Mouse (Mus musculus): ENCODE data around the gene Capzb. TPM values are rescaled to one million over a fixed set of nuclear protein-coding genes. Genes with fewer than 3 reads are reported as not detected.

The Capzb gene
- polyA plus RNA-seq, 1 experiment from 2014 or later, result 330 TPM

DNA sequence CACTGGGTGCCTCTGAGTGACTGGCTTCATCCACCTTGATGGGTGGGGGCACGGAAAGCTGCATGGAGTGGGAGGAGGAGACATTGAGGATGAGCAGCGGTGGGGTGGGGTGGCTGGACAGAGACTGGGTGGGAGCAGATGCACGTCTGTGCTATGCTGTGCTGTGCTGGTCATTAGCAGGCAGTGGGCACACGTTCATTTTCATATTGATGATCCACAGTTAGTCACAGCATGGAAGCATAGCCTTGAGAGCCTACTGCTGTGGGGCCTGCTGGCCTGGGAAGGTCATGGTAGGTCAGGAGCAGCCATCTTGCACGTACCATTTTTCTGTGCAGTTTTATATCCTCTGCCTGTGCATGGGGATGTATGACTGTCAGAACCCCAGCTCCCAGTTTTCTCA is 56.0 kb downstream of the Capzb start:
- no peaks in the 10 kb centered on the region for H3K27me3 ChIP-seq (replicated peaks)
- H3K27ac ChIP-seq, result no peak overlapping the region
- H3K4me3 ChIP-seq, result no peak overlapping the region
- 67% methylated on average over 5 of the region's 5 CpGs for WGBS
- no peak overlapping the region for H3K9ac ChIP-seq
- no peak for ATAC-seq (replicated peaks)
- H3K9me3 ChIP-seq, result no peaks in the 10 kb centered on the region
- H3K36me3 ChIP-seq (replicated peaks), result no peaks in the 10 kb centered on the region
- H3K4me2 ChIP-seq, result no peak overlapping the region
- H3K4me1 ChIP-seq, result peaks cover 47% of the 10 kb centered on the region

DNA sequence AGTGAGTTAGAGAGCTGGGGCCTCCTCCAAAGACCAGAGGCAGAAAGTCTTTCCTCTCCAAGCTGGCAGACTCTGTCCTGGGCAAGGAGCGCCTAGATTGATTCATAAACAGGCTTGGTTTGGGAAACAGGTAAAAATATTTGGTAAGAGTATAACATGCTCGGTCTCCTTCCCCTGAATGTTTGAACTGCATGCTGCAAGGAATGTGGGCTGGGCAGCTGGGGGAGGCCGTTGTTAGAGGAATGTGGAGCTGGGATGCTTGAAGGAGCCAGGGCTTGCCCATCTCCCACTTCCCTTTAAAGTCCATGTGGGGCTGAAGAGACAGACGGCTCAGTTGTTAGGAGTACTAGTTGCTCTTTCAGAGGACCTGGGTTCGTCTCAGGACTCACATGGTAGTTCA is 57.3 kb downstream of the Capzb start:
- peaks cover 47% of the 10 kb centered on the region for H3K4me1 ChIP-seq

DNA sequence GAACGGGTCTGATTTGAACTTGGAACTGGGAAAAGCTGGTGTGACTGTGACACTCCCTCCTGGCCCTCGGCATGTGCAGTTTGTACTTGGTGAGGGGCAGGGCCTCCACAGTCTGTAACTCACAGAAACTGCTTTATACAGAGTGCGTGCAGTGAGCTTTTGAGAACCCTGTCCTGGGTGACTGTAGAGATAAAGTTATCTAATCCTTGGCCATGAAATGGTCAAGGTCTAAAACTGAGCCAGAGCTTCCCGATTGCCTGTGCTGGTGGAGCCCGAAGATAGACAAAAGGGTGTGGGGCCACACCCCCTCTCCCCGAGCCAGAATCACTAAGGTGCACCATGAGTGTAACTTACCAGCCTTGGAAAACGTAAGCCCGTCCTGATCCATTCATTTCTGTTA is 58.2 kb downstream of the Capzb start:
- ATAC-seq (replicated peaks), result no peak
- H3K4me1 ChIP-seq, result peaks cover 42% of the 10 kb centered on the region
- no peak overlapping the region for H3K4me2 ChIP-seq
- H3K27ac ChIP-seq, result no peak overlapping the region
- H3K9ac ChIP-seq, result no peak overlapping the region
- H3K9me3 ChIP-seq, result no peaks in the 10 kb centered on the region
- H3K27me3 ChIP-seq (replicated peaks), result no peaks in the 10 kb centered on the region
- 73% methylated on average over 8 of the region's 8 CpGs for WGBS
- no peak overlapping the region for H3K4me3 ChIP-seq
- no peaks in the 10 kb centered on the region for H3K36me3 ChIP-seq (replicated peaks)

More for the DNA sequence above, 57.3 kb downstream of the Capzb start:
- no peaks in the 10 kb centered on the region for H3K9me3 ChIP-seq
- ATAC-seq (replicated peaks), result no peak
- H3K4me2 ChIP-seq, result no peak overlapping the region
- 78% methylated on average over 5 of the region's 5 CpGs for WGBS
- no peak overlapping the region for H3K4me3 ChIP-seq
- no peaks in the 10 kb centered on the region for H3K36me3 ChIP-seq (replicated peaks)
- H3K27me3 ChIP-seq (replicated peaks), result no peaks in the 10 kb centered on the region
- H3K9ac ChIP-seq, result no peak overlapping the region
- no peak overlapping the region for H3K27ac ChIP-seq

DNA sequence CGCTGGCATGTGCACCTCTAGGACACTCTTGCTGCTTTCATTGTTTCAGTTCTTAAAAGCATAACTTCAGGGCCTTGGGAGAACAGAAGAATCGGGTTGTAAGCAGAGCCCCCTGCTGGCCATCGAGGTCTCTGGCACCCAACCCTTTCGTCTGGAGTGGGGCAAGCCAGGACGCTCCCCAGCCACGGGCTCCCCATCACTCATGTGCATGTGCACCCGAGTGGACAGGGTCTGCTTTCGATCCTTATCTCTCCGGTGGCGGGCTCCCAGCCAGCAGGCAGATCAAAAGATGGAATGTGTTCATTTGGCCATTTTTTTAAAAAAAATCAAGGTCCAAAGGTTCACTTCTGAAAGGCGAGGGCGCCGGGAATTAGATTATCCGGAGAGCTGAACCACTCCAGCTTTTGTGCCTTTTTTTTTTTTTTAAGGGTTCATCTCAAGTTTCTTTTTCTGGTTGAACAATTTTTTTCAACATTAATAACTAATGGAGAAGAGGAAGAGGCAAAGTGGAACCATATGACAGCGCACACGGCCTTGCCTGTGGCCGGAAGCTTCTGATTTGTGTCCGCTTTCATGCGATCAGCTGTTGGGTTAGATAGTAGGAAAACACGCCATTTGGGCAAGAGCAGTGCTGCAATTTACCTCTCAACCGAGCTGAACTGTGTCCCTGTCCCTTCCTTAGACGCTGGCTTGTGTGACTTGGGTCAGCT is 59.5 kb downstream of the Capzb start:
- peaks cover 29% of the 10 kb centered on the region for H3K4me1 ChIP-seq

DNA sequence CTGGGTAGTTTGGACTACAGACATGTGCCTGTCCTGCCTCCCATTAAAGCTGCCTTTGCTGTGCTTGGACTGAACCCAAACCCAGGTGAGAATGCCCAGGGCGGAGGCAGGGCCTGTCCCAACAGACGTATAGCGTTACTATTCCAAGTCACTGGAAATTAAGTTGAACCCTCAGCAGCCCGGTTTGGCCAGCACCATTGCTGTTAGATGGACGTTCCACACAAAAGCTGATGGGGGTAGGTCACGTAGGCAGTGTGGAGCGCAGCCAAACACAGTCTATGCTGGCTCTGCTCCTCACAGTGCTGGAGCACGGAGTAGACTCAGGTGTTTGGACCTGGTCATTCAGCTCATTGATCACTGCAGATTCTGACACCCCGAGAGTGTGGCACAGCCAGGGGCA is 60.5 kb downstream of the Capzb start:
- no peak overlapping the region for H3K9ac ChIP-seq
- no peak overlapping the region for H3K4me2 ChIP-seq
- H3K27ac ChIP-seq, result no peak overlapping the region
- H3K9me3 ChIP-seq, result no peaks in the 10 kb centered on the region
- H3K36me3 ChIP-seq (replicated peaks), result no peaks in the 10 kb centered on the region
- H3K4me3 ChIP-seq, result no peak overlapping the region
- H3K27me3 ChIP-seq (replicated peaks), result no peaks in the 10 kb centered on the region
- H3K4me1 ChIP-seq, result peaks cover 19% of the 10 kb centered on the region
- ATAC-seq (replicated peaks), result no peak
- WGBS, result 92% methylated on average over 9 of the region's 9 CpGs

More for the DNA sequence above, 59.5 kb downstream of the Capzb start:
- 0 out of 2 replicates have a peak, but pooled peaks have one; percentile 42 for ATAC-seq (replicated peaks)
- H3K9me3 ChIP-seq, result no peaks in the 10 kb centered on the region
- WGBS, result 54% methylated on average over 22 of the region's 22 CpGs
- no peaks in the 10 kb centered on the region for H3K27me3 ChIP-seq (replicated peaks)
- no peak overlapping the region for H3K9ac ChIP-seq
- H3K4me2 ChIP-seq, result no peak overlapping the region
- no peak overlapping the region for H3K27ac ChIP-seq
- no peak overlapping the region for H3K4me3 ChIP-seq
- no peaks in the 10 kb centered on the region for H3K36me3 ChIP-seq (replicated peaks)

DNA sequence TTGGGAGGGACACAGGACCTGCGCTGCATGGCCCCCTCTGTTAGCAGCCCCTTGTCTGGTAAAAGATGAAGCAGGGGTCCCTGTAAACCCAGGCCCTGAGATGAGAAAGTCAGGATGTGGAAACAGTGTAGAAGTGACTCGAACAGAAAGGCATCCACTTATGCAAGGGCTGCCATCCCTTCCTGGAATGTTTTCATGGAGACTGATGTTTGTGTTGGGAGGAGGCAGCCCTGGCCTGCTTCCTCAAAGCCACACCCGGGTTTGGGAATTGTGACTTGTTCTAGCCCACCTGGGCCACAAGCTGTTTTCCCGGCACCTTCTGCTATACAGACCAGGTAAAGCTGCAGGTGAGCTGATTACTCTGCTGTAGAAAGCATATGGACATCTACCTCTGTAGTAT is 63.4 kb downstream of the Capzb start:
- no peaks in the 10 kb centered on the region for H3K27me3 ChIP-seq (replicated peaks)
- H3K4me2 ChIP-seq, result no peak overlapping the region
- no peaks in the 10 kb centered on the region for H3K9me3 ChIP-seq
- 0 out of 2 replicates have a peak, but pooled peaks cover 5% of the 10 kb centered on the region for H3K36me3 ChIP-seq (replicated peaks)
- H3K4me1 ChIP-seq, result peaks cover 7% of the 10 kb centered on the region
- no peak overlapping the region for H3K9ac ChIP-seq
- no peak overlapping the region for H3K4me3 ChIP-seq
- H3K27ac ChIP-seq, result no peak overlapping the region
- 91% methylated on average over 4 of the region's 4 CpGs for WGBS
- no peak for ATAC-seq (replicated peaks)

DNA sequence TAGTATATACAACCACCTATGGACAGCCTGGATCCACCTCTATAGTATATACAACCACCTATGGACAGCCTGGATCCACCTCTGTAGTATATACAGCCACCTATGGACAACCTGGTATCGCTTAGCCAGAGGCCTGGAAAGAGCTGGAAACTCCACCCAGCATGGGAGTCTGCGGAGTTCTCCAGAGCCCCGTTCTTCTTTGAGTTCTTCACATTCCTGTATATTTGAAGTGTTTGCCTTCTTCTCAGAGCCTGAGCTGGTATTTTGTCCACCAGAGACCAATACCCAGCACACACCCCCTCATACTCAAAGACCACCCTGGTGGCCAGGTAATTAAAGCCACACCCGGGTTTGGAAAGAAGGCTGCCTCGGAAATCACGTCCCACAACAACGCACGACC is 64.0 kb downstream of the Capzb start:
- H3K4me3 ChIP-seq, result no peak overlapping the region
- H3K4me1 ChIP-seq, result peaks cover 2% of the 10 kb centered on the region
- H3K9ac ChIP-seq, result no peak overlapping the region
- H3K36me3 ChIP-seq (replicated peaks), result 0 out of 2 replicates have a peak, but pooled peaks cover 5% of the 10 kb centered on the region
- no peak overlapping the region for H3K27ac ChIP-seq
- no peak for ATAC-seq (replicated peaks)
- H3K4me2 ChIP-seq, result no peak overlapping the region
- 96% methylated on average over 8 of the region's 8 CpGs for WGBS
- no peaks in the 10 kb centered on the region for H3K27me3 ChIP-seq (replicated peaks)
- no peaks in the 10 kb centered on the region for H3K9me3 ChIP-seq

DNA sequence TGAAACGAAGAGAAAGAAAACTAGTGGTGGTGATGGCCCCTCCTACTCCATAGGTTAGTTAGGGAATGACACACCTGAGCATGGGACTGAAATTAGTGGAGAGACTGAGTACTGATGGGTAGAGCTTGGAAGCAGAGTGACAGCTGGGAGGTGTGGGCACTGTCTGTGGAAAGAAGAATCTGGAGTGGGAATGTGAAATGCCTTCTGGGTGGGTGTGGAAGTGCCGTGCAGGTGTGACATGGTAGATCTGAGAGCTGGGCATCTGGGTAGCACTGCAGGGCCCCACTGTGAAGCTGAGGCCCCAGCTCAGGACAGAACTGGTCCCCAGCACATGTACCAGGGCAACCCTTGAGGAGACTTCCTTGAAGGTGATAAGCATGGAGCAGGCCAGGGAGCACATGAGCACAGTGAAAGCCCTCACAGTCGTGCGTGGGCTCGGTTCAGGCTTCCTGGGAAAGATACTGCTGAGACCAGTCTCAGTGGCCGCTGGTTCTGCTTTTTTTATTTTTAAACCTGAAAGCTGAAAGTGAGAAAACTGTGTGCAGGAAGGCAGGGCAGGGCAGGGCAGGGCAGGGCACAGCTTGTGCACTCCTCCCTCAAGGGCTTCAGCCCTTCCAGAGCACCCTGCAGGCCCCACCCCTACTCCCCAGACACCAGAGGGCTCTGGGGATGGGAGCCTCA is 66.1 kb downstream of the Capzb start:
- H3K9ac ChIP-seq, result no peak overlapping the region
- H3K9me3 ChIP-seq, result no peaks in the 10 kb centered on the region
- WGBS, result 93% methylated on average over 6 of the region's 6 CpGs
- H3K36me3 ChIP-seq (replicated peaks), result peaks cover 10% of the 10 kb centered on the region; the same call in 1 of the 2 replicates
- H3K4me3 ChIP-seq, result no peak overlapping the region
- no peak overlapping the region for H3K4me2 ChIP-seq
- no peak overlapping the region for H3K27ac ChIP-seq
- no peaks in the 10 kb centered on the region for H3K27me3 ChIP-seq (replicated peaks)
- no peaks in the 10 kb centered on the region for H3K4me1 ChIP-seq
- ATAC-seq (replicated peaks), result no peak

DNA sequence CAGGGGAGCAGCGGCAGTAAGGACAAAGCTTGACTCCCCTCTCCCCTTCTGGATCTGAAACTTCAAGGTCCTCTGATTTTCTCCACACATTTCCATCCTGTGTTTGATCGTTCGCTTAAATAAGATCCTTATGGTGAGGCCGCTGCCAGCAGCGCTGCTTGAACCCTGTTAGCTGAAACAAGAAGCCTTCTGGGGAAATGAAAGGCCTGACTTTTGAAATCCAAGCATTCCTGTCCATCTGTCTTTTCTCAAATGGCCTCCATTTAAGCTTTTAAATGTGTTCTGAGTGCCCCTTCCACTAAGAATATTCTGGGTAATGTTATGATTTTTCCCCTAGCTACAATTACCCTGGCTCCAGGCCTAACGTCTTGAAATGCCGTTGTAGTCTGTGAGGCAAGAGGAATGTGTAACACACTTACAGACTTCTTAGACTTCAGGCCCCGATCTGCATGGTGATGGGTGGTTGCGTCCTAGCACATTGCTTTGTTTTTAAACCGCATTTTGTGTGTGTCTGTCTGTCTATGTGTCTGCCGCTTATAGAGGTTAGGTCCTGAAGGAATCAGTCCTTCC is 66.7 kb downstream of the Capzb start:
- peaks cover 10% of the 10 kb centered on the region; the same call in 1 of the 2 replicates for H3K36me3 ChIP-seq (replicated peaks)
- no peak overlapping the region for H3K27ac ChIP-seq

DNA sequence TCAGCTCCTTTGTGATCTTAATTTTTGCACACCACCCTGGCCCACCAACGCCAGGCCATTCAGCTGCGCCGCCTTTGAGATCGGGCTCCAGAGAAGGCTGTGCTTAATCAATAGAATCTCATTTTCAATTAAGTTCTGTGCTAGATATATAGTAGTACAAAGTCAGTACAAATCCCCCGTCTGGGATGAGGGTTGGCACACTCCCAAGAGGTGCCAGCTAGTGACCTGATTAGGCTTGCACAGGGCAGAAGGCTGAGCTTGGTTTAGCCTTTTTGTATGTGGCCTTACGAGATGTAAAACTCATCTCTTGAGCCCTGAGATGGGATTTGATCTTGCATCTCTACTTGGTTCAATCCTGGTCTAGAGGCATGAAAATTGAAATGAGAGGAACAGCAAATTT is 70.3 kb downstream of the Capzb start:
- WGBS, result 86% methylated on average over 6 of the region's 6 CpGs

More for the DNA sequence above, 66.7 kb downstream of the Capzb start:
- 85% methylated on average over 11 of the region's 11 CpGs for WGBS
- no peaks in the 10 kb centered on the region for H3K9me3 ChIP-seq
- no peak overlapping the region for H3K4me3 ChIP-seq
- ATAC-seq (replicated peaks), result no peak
- no peaks in the 10 kb centered on the region for H3K27me3 ChIP-seq (replicated peaks)
- no peaks in the 10 kb centered on the region for H3K4me1 ChIP-seq
- H3K9ac ChIP-seq, result no peak overlapping the region
- no peak overlapping the region for H3K4me2 ChIP-seq

DNA sequence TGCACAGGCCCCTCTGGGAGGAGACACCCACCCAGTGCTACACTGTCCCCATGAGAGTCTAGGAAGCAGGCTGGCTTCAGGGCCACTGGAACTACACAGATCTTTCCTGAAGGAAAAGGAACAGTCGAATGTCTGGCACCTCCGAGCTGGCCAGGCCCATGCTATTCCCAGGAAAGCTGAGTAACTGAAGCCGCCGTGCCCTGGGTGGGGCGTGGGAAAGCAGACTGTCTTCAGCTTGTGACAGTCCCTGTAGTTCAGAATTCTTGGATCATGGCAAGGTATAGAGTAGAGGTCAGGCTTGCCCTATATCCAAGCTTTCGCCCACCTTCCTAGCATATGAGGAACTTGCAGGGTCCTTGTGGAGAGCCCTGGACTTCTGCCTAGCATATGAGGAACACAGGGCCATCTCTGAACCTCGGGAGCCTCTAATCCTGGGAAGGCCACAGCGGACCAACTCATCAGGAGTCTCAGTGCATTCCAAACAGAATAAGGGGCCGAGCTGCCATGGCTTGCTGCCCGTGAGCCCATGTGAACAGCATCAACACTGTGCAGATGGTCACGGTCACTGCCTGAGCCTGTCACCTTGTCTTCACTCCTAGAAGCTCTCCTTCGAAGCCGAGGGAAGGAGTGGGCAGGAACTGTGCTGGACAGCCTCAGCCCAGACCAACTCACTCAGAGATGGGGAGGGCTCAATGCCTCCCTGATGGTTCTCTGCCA is 73.2 kb downstream of the Capzb start:
- H3K27me3 ChIP-seq (replicated peaks), result no peaks in the 10 kb centered on the region
- no peaks in the 10 kb centered on the region for H3K4me1 ChIP-seq
- no peak overlapping the region for H3K4me3 ChIP-seq
- no peak overlapping the region for H3K27ac ChIP-seq
- H3K36me3 ChIP-seq (replicated peaks), result peaks cover 5% of the 10 kb centered on the region; the same call in 1 of the 2 replicates
- no peak for ATAC-seq (replicated peaks)
- 85% methylated on average over 13 of the region's 13 CpGs for WGBS
- no peaks in the 10 kb centered on the region for H3K9me3 ChIP-seq
- H3K9ac ChIP-seq, result no peak overlapping the region
- H3K4me2 ChIP-seq, result no peak overlapping the region

More for the DNA sequence above, 70.3 kb downstream of the Capzb start:
- no peaks in the 10 kb centered on the region for H3K9me3 ChIP-seq
- no peak overlapping the region for H3K9ac ChIP-seq
- no peak for ATAC-seq (replicated peaks)
- H3K36me3 ChIP-seq (replicated peaks), result peaks cover 10% of the 10 kb centered on the region; the same call in 1 of the 2 replicates
- no peak overlapping the region for H3K27ac ChIP-seq
- no peak overlapping the region for H3K4me3 ChIP-seq
- no peak overlapping the region for H3K4me2 ChIP-seq
- no peaks in the 10 kb centered on the region for H3K27me3 ChIP-seq (replicated peaks)
- H3K4me1 ChIP-seq, result no peaks in the 10 kb centered on the region

DNA sequence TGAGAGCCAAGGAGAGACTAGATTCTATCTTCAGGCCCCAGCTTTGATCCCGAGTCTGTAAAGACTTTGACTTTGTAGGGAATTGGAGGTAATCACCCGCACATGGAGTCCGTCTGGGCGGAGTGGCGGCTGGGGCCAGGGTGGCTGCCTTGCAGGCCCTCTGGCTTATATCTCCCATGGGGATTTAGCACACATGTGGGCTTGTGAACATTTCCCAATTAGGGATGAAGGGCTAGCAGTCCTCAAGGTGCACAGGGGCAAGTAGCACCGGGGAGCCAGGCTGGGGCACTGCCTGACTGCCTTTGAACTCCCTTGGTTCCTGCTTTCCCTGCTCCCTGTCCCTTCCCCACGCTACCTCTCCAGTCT is 73.8 kb downstream of the Capzb start:
- Histone ChIP-seq H3K4me2 (no peak overlapping the region), H3K27ac (no peak overlapping the region), H3K27me3 (replicated peaks) (no peaks in the 10 kb centered on the region), H3K4me3 (no peak overlapping the region), H3K9ac (no peak overlapping the region), H3K9me3 (no peaks in the 10 kb centered on the region), H3K4me1 (no peaks in the 10 kb centered on the region), H3K36me3 (replicated peaks) (peaks cover 5% of the 10 kb centered on the region; the same call in 1 of the 2 replicates)
- no peak for ATAC-seq (replicated peaks)
- WGBS, result 78% methylated on average over 7 of the region's 7 CpGs

Measured in midbrain, embryonic 15.5 days (tissue).